Mouse (Mus musculus): ENCODE data around the gene Hacl1. TPM values are rescaled to one million over a fixed set of nuclear protein-coding genes. Genes with fewer than 3 reads are reported as not detected.

Gene Hacl1
- 22.6 TPM for total RNA-seq (2023)

GRCm38 (mm10) chr14:31640890-31641505, at the start of gene Hacl1, which contains the start of gene Btd:
Gene Hacl1 (minus strand): TSS chr14:31641286.
Gene Btd (plus strand): TSS chr14:31641028.

GRCm38 (mm10) chr14:31640346-31640889, 668 bp downstream of the Hacl1 start, which contains the start of gene Gm49387:
Gene Gm49387 (minus strand): TSS chr14:31640878.

GRCm38 (mm10) chr14:31591243-31591642, 49.8 kb downstream of the Hacl1 start, which contains the start of gene Colq:
Gene Colq (minus strand): TSS chr14:31591343.

Other genes starting within 250 kb of the Hacl1 start
- 79.2 TPM for gene Sh3bp5, start 205.2 kb downstream of the Hacl1 start, total RNA-seq (2023)
- 34.5 TPM for gene Eaf1, start 146.9 kb downstream of the Hacl1 start, total RNA-seq (2023)
- 49.0 TPM for gene Mettl6, start 146.2 kb downstream of the Hacl1 start, total RNA-seq (2023)
- 0.53 TPM for gene Colq, start 49.9 kb downstream of the Hacl1 start, total RNA-seq (2023)
- gene Gm49387, start 408 bp downstream of the Hacl1 start, total RNA-seq (2023) = not detected
- gene Btd, start 258 bp downstream of the Hacl1 start, total RNA-seq (2023) = 8.9 TPM
- gene Ankrd28, start 189.4 kb upstream of the Hacl1 start, total RNA-seq (2023) = 31.4 TPM

Measured in CD4-positive naive resting alpha-beta T cell, adult 57 days (primary cell).